Mouse (Mus musculus) MEL (cell line): ENCODE measurements around the gene Ammecr1. TPM values are rescaled to one million over a fixed set of nuclear protein-coding genes. Genes with fewer than 3 reads are reported as not detected.

ENCODE experiments used
- DNase-seq: peaks from one replicate; pipeline ENCODE4 v3.0.0; 2011; ENCODE audit warnings: low read depth, low spot score
- H3K27ac ChIP-seq: 2 replicates; pipeline ENCODE4 v1.5.1; 2012; ENCODE audit warnings: low read depth, mild to moderate bottlenecking, control low read depth, low read length, moderate library complexity; ENCODE audit not compliant: control insufficient read depth
- H3K27me3 ChIP-seq, 2 experiments: fragments of 150-350 bp in 1 of 2; sonication (generic) in 1 of 2; 2 replicates each; pipeline ENCODE4 v1.6.1; 2012; ENCODE audit warnings: low read length in 2 of 2, mild to moderate bottlenecking in 2 of 2, improper control_type of control experiment in 1 of 2, moderate library complexity in 1 of 2; ENCODE audit not compliant: insufficient read depth in 2 of 2, control insufficient read depth in 1 of 2
- H3K36me3 ChIP-seq, 2 experiments: 2 replicates each; pipeline ENCODE4 v1.6.1; 2012 to 2014; ENCODE audit warnings: low read length in 2 of 2, improper control_type of control experiment in 1 of 2, inconsistent platforms in 1 of 2, mild to moderate bottlenecking in 1 of 2; ENCODE audit not compliant: insufficient read depth in 2 of 2, control insufficient read depth in 1 of 2
- H3K4me1 ChIP-seq, 2 experiments: fragments of 150-350 bp in 1 of 2; sonication (generic) in 1 of 2; 2 replicates each; pipeline ENCODE4 v1.6.1; 2012; ENCODE audit warnings: low read length in 2 of 2, improper control_type of control experiment in 1 of 2, mild to moderate bottlenecking in 1 of 2; ENCODE audit not compliant: insufficient read depth in 2 of 2, control insufficient read depth in 1 of 2
- H3K4me3 ChIP-seq, 2 experiments: fragments of 150-350 bp in 1 of 2; sonication (generic) in 1 of 2; 2 replicates each; pipeline ENCODE4 v1.5.1; 2012; ENCODE audit warnings: low read depth in 2 of 2, low read length in 2 of 2, mild to moderate bottlenecking in 2 of 2, moderate library complexity in 2 of 2, control low read depth in 1 of 2, improper control_type of control experiment in 1 of 2; ENCODE audit not compliant: control insufficient read depth in 1 of 2, insufficient read depth in 1 of 2
- H3K79me2 ChIP-seq: 2 replicates; pipeline ENCODE4 v1.6.1; 2012; ENCODE audit warnings: mild to moderate bottlenecking, low read length, moderate library complexity; ENCODE audit not compliant: control insufficient read depth, poor library complexity, insufficient read depth
- H3K9ac ChIP-seq: 2 replicates; pipeline ENCODE4 v1.6.1; 2012; ENCODE audit warnings: low read depth, mild to moderate bottlenecking, control low read depth, low read length, moderate library complexity; ENCODE audit not compliant: control insufficient read depth, poor library complexity, severe bottlenecking
- H3K9me3 ChIP-seq: fragments of 150-350 bp; sonication (generic); replicated peaks from 2 replicates; pipeline ENCODE4 v1.6.1; 2012; ENCODE audit warnings: mild to moderate bottlenecking, low read length, improper control_type of control experiment, moderate library complexity; ENCODE audit not compliant: insufficient read depth
- BHLHE40 ChIP-seq: IDR thresholded peaks from 2 replicates; pipeline ENCODE4 v1.6.1; 2012; ENCODE audit warnings: low read depth, mild to moderate bottlenecking, inconsistent platforms, low read length, improper control_type of control experiment, borderline replicate concordance
- CTCF ChIP-seq, 3 experiments: IDR thresholded peaks in 2 of 3; conservative IDR thresholded peaks in 1 of 3; 2 replicates each; pipeline ENCODE4 v1.5.1; 2011 to 2012; ENCODE audit warnings: low read length in 3 of 3, low read depth in 2 of 3, mild to moderate bottlenecking in 2 of 3, improper control_type of control experiment in 1 of 3, inconsistent platforms in 1 of 3, mixed read lengths in 1 of 3, moderate library complexity in 1 of 3; ENCODE audit not compliant: control insufficient read depth in 1 of 3, insufficient read depth in 1 of 3, poor library complexity in 1 of 3, severe bottlenecking in 1 of 3
- E2F4 ChIP-seq: IDR thresholded peaks from 2 replicates; pipeline ENCODE4 v1.6.1; 2011; ENCODE audit warnings: low read depth, low read length, improper control_type of control experiment, borderline replicate concordance
- ELF1 ChIP-seq: IDR thresholded peaks from 2 replicates; pipeline ENCODE4 v1.6.1; 2014; ENCODE audit warnings: low read depth, mild to moderate bottlenecking, inconsistent platforms, low read length, improper control_type of control experiment, moderate library complexity
- ETS1 ChIP-seq: IDR thresholded peaks from 2 replicates; pipeline ENCODE4 v1.6.1; 2012; ENCODE audit warnings: low read depth, mild to moderate bottlenecking, inconsistent platforms, low read length, improper control_type of control experiment, moderate library complexity
- GATA1 ChIP-seq: IDR thresholded peaks from 2 replicates; pipeline ENCODE4 v1.6.1; 2011; ENCODE audit warnings: low read depth, low read length, improper control_type of control experiment
- HCFC1 ChIP-seq: IDR thresholded peaks from 2 replicates; pipeline ENCODE4 v1.6.1; 2012; ENCODE audit warnings: low read depth, mild to moderate bottlenecking, inconsistent platforms, low read length, improper control_type of control experiment, moderate library complexity
- JUND ChIP-seq: IDR thresholded peaks from 2 replicates; pipeline ENCODE4 v1.6.1; 2011; ENCODE audit warnings: low read depth, mild to moderate bottlenecking, improper control_type of control experiment, low read length
- MAFK ChIP-seq: IDR thresholded peaks from 2 replicates; pipeline ENCODE4 v1.6.1; 2011; ENCODE audit warnings: low read depth, mild to moderate bottlenecking, low read length, improper control_type of control experiment, borderline replicate concordance
- MAX ChIP-seq: IDR thresholded peaks from 2 replicates; pipeline ENCODE4 v1.6.1; 2011; ENCODE audit warnings: low read length, improper control_type of control experiment
- MEF2A ChIP-seq: IDR thresholded peaks from 2 replicates; pipeline ENCODE4 v1.6.1; 2014; ENCODE audit warnings: low read depth, mild to moderate bottlenecking, inconsistent platforms, low read length, improper control_type of control experiment; ENCODE audit not compliant: poor library complexity, insufficient replicate concordance, severe bottlenecking; ENCODE audit errors: extremely low read depth
- MXI1 ChIP-seq: IDR thresholded peaks from 2 replicates; pipeline ENCODE4 v1.6.1; 2011; ENCODE audit warnings: mild to moderate bottlenecking, low read depth, low read length, improper control_type of control experiment
- MYC ChIP-seq: IDR thresholded peaks from 2 replicates; pipeline ENCODE4 v1.6.1; 2011; ENCODE audit warnings: low read depth, mild to moderate bottlenecking, low read length, improper control_type of control experiment, moderate library complexity
- NELFE ChIP-seq: IDR thresholded peaks from 2 replicates; pipeline ENCODE4 v1.6.1; 2011; ENCODE audit warnings: low read depth, low read length, improper control_type of control experiment
- NRF1 ChIP-seq: IDR thresholded peaks from 2 replicates; pipeline ENCODE4 v1.6.1; 2014; ENCODE audit warnings: low read depth, mild to moderate bottlenecking, inconsistent platforms, low read length, improper control_type of control experiment, moderate library complexity; ENCODE audit not compliant: poor library complexity, insufficient read depth, severe bottlenecking
- POLR2AphosphoS2 ChIP-seq: IDR thresholded peaks from 2 replicates; pipeline ENCODE4 v1.6.1; 2011; ENCODE audit warnings: low read length, improper control_type of control experiment
- SIN3A ChIP-seq: IDR thresholded peaks from 2 replicates; pipeline ENCODE4 v1.6.1; 2012; ENCODE audit warnings: low read length, improper control_type of control experiment, inconsistent platforms
- USF2 ChIP-seq, 2 experiments: IDR thresholded peaks; 2 replicates each; pipeline ENCODE4 v1.6.1; 2011 to 2012; ENCODE audit warnings: improper control_type of control experiment in 2 of 2, low read length in 2 of 2, borderline replicate concordance in 1 of 2, inconsistent platforms in 1 of 2, low read depth in 1 of 2, mild to moderate bottlenecking in 1 of 2; ENCODE audit not compliant: insufficient read depth in 1 of 2
- ZMIZ1 ChIP-seq: IDR thresholded peaks from 2 replicates; pipeline ENCODE4 v1.6.1; 2012; ENCODE audit warnings: low read depth, mild to moderate bottlenecking, inconsistent platforms, low read length, improper control_type of control experiment, moderate library complexity
- ZNF384 ChIP-seq: IDR thresholded peaks from 2 replicates; pipeline ENCODE4 v1.6.1; 2012; ENCODE audit warnings: low read depth, mild to moderate bottlenecking, inconsistent platforms, low read length, improper control_type of control experiment
- polyA plus RNA-seq, 2 experiments: library from polyadenylated mRNA; stranded (reverse) in 1 of 2; unstranded in 1 of 2; fragments of >175 nt in 1 of 2; fragments of >200 nt in 1 of 2; gene quantifications; 2 replicates each; pipeline versions ENCODE4 v1.2.1 to v1.2.4; 2012; ENCODE audit warnings: low replicate concordance in 2 of 2, low read depth in 1 of 2; ENCODE audit not compliant: insufficient read length in 2 of 2, insufficient read depth in 1 of 2, missing spikeins in 1 of 2
- total RNA-seq: library from RNA; depleted of rRNA; stranded (reverse); fragments of 300-350 nt; gene quantifications from 2 replicates; pipeline ENCODE4 v1.2.3, GENCODE M21; 2012

Ammecr1 gene
- total and polyA plus RNA-seq, 3 experiments: 15.1 to 62.1 (median 23.6) TPM

GRCm38 (mm10) chrX:142898295-142898887, 68.1 kb downstream of the Ammecr1 start:
- peak; percentile 47 for DNase-seq
- no peak overlapping the region for H3K4me3 ChIP-seq
- TF ChIP-seq ETS1: 0 out of 2 replicates have a peak, but pooled peaks have one; percentile 14
- peak; percentile 77 for TF ChIP-seq GATA1
- TF ChIP-seq USF2 (IDR thresholded peaks at IDR 0.05; ENCODE audit: borderline replicate concordance in 1 of 2, insufficient read depth in 1 of 2, low read depth in 1 of 2, low read length in 2 of 2): no peak
- no peaks in the 10 kb centered on the region for H3K27me3 ChIP-seq
- H3K27ac ChIP-seq: no peak overlapping the region; the same call in 1 of the 2 replicates
- no peak overlapping the region for H3K9ac ChIP-seq
- H3K9me3 ChIP-seq: no peaks in the 10 kb centered on the region
- H3K79me2 ChIP-seq: no peaks in the 10 kb centered on the region
- peaks cover 7 to 8% of the 10 kb centered on the region in 2 experiments for H3K4me1 ChIP-seq
- peaks cover 0 to 21% of the 10 kb centered on the region in 2 experiments; a peak in 2 of 4 replicates for H3K36me3 ChIP-seq

GRCm38 (mm10) chrX:142897477-142898000, 69.0 kb downstream of the Ammecr1 start:
- no peak for TF ChIP-seq NRF1
- no peak for TF ChIP-seq SIN3A
- no peak for TF ChIP-seq ELF1
- TF ChIP-seq HCFC1: no peak
- TF ChIP-seq MXI1: no peak
- TF ChIP-seq E2F4: no peak
- TF ChIP-seq CTCF (IDR thresholded peaks at IDR 0.05 in 2 of 3, conservative IDR thresholded peaks at IDR 0.05 in 1 of 3; ENCODE audit: control insufficient read depth in 1 of 3, insufficient read depth in 1 of 3, low read depth in 2 of 3, low read length in 3 of 3, poor library complexity in 1 of 3, severe bottlenecking in 1 of 3): no peak
- no peak for TF ChIP-seq USF2 (IDR thresholded peaks at IDR 0.05; ENCODE audit: borderline replicate concordance in 1 of 2, insufficient read depth in 1 of 2, low read depth in 1 of 2, low read length in 2 of 2)
- no peak for TF ChIP-seq BHLHE40
- TF ChIP-seq MAFK: no peak
- TF ChIP-seq POLR2AphosphoS2: no peak
- no peak for TF ChIP-seq MEF2A
- no peak for TF ChIP-seq ZNF384
- no peak for TF ChIP-seq MYC
- no peak for TF ChIP-seq NELFE
- no peak for TF ChIP-seq MAX
- no peak for TF ChIP-seq GATA1
- no peak for TF ChIP-seq JUND
- no peak for TF ChIP-seq ZMIZ1

More at GRCm38 (mm10) chrX:142897477-142898000, 69.0 kb downstream of the Ammecr1 start:
- H3K27ac ChIP-seq: no peak overlapping the region
- DNase-seq: no peak
- no peaks in the 10 kb centered on the region for H3K27me3 ChIP-seq
- H3K9ac ChIP-seq: no peak overlapping the region
- no peaks in the 10 kb centered on the region for H3K79me2 ChIP-seq
- H3K4me3 ChIP-seq: no peak overlapping the region
- peaks cover 4 to 6% of the 10 kb centered on the region in 2 experiments for H3K4me1 ChIP-seq
- peaks cover 0 to 17% of the 10 kb centered on the region in 2 experiments; a peak in 2 of 4 replicates for H3K36me3 ChIP-seq
- H3K9me3 ChIP-seq: no peaks in the 10 kb centered on the region
